Mouse (Mus musculus) lung, postnatal 0 days (tissue): ENCODE measurements at regions not wholly inside any gene's neighbourhood (a gene's known extent, or its start where the extent isn't known, plus 50 kb on each side); places are given as distances from the start of the nearest gene placed in this dataset.

Source experiments
- ATAC-seq: fragments of 200-750 bp; cut with Nextera tagmentation; 2 replicates; pipeline ENCODE4 v1.8.0; 2017; ENCODE audit warnings: moderate library complexity
- DNase-seq: peaks from one replicate; pipeline ENCODE4 v3.0.0-alpha.2; 2016; ENCODE audit warnings: low spot score
- H3K27ac ChIP-seq: fragments of 300-500 bp; sonication (generic); 2 replicates; pipeline ENCODE4 v1.5.1; 2014; ENCODE audit warnings: antibody characterized with exemption, mild to moderate bottlenecking, low read length, mixed read lengths
- H3K27me3 ChIP-seq: fragments of 300-500 bp; sonication (generic); replicated peaks from 2 replicates; pipeline ENCODE4 v1.6.1; 2014; ENCODE audit warnings: low read length, mixed read lengths; ENCODE audit not compliant: insufficient read depth
- H3K36me3 ChIP-seq: fragments of 300-500 bp; sonication (generic); 2 replicates; pipeline ENCODE4 v1.6.1; 2014; ENCODE audit warnings: low read length, mixed read lengths; ENCODE audit not compliant: insufficient read depth
- H3K4me1 ChIP-seq: fragments of 300-500 bp; sonication (generic); 2 replicates; pipeline ENCODE4 v1.6.1; 2014; ENCODE audit warnings: antibody characterized with exemption, low read depth, low read length, mixed read lengths; ENCODE audit not compliant: insufficient read depth
- H3K4me2 ChIP-seq: fragments of 300-500 bp; sonication (generic); replicated peaks from 2 replicates; pipeline ENCODE4 v1.6.1; 2014; ENCODE audit warnings: low read depth, mild to moderate bottlenecking, low read length, moderate library complexity, mixed read lengths
- H3K4me3 ChIP-seq: fragments of 300-500 bp; sonication (generic); 2 replicates; pipeline ENCODE4 v1.5.1; 2014; ENCODE audit warnings: low read depth, low read length
- H3K9ac ChIP-seq: fragments of 300-500 bp; sonication (generic); replicated peaks from 2 replicates; pipeline ENCODE4 v1.6.1; 2014; ENCODE audit warnings: low read depth, mild to moderate bottlenecking
- H3K9me3 ChIP-seq: fragments of 300-500 bp; sonication (generic); 2 replicates; pipeline ENCODE4 v1.6.1; 2016; ENCODE audit warnings: low read length, mixed read lengths
- CTCF ChIP-seq: IDR thresholded peaks from 2 replicates; pipeline ENCODE4 v1.5.1; 2016; ENCODE audit warnings: antibody characterized with exemption, mild to moderate bottlenecking
- EP300 ChIP-seq: IDR thresholded peaks from 2 replicates; pipeline ENCODE4 v1.6.1; 2016; ENCODE audit warnings: antibody characterized with exemption, mild to moderate bottlenecking, control low read depth
- WGBS: fragments of 180-500 bp; shearing (Covaris S2); extraction: QIAGEN DNeasy Blood & Tissue Kit; methylation state at CpG from one replicate; pipeline ENCODE4 v1.1.7; 2014; 5-methylcytosine and 5-hydroxymethylcytosine counted together

GRCm38 (mm10) chr14:105805362-105805761 is 91.3 kb downstream of the Spry2 start:
- Histone ChIP-seq H3K9ac (no peak overlapping the region), H3K4me3 (no peak overlapping the region), H3K4me1 (no peaks in the 10 kb centered on the region), H3K9me3 (no peaks in the 10 kb centered on the region), H3K4me2 (no peak overlapping the region), H3K27me3 (no peaks in the 10 kb centered on the region), H3K36me3 (no peaks in the 10 kb centered on the region), H3K27ac (no peak overlapping the region)
- TF ChIP-seq EP300 (no peak), CTCF (no peak)
- DNase-seq (no peak), ATAC-seq (no peak)
- 64% methylated on average over 5 of the region's 5 CpGs for WGBS

DNA sequence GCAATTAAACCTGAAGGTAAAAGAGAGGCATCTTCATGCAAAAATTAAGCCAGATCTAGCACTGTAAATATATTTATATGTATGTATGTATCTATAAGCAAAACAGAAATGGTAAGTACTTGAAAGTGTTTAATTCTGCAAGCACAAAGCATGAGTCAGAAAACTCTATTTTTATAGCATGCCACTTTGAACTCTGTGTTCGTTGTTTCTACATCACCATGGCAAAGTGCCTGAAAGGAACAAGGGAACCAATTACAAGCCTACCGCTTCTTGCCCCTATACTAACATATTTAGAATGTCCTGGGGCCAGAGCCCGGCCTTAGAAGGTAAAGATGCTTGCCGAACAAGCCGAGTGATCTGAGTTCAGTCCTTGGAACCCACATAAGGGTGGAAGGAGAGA is 91.9 kb downstream of the Spry2 start:
- TF ChIP-seq CTCF (no peak), EP300 (peak; percentile 10; the same call in 1 of the 2 replicates)
- Histone ChIP-seq H3K9me3 (no peaks in the 10 kb centered on the region), H3K4me3 (no peak overlapping the region), H3K9ac (no peak overlapping the region), H3K27me3 (no peaks in the 10 kb centered on the region), H3K4me2 (no peak overlapping the region), H3K36me3 (no peaks in the 10 kb centered on the region), H3K27ac (no peak overlapping the region), H3K4me1 (no peaks in the 10 kb centered on the region)
- DNase-seq (peak; percentile 68), ATAC-seq (no peak)
- WGBS, result 50% methylated on average over 5 of the region's 5 CpGs

DNA sequence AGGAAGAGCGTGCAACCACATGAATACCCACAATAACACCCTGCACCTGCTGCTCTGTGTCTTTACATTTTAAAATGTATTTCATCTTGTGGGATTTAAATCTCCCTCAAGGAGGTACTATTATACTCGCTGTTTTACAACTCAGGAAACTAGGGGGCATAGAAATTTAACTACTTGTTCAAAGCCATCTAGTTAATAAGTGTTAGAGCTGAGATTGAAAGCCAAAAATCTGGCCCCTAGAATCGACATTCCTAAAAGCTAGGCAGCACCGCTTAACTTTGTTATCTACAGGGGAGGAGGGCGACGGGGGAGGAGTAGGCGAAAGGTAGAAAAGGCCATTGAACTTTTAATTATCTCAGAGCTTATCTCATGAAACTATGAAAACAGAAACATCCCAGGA is 93.3 kb downstream of the Spry2 start:
- DNase-seq, result no peak
- Histone ChIP-seq H3K9me3 (no peaks in the 10 kb centered on the region), H3K27ac (peak overlapping the region; percentile 82), H3K4me1 (no peaks in the 10 kb centered on the region), H3K27me3 (no peaks in the 10 kb centered on the region), H3K4me2 (peak overlapping the region; percentile 46), H3K4me3 (no peak overlapping the region), H3K9ac (no peak overlapping the region), H3K36me3 (no peaks in the 10 kb centered on the region)
- TF ChIP-seq CTCF (no peak), EP300 (no peak)
- 36% methylated on average over 7 of the region's 7 CpGs for WGBS
- ATAC-seq, result no peak

GRCm38 (mm10) chr14:105802529-105803280 is 93.9 kb downstream of the Spry2 start:
- 9% methylated on average over 18 of the region's 18 CpGs for WGBS
- Histone ChIP-seq H3K27me3 (no peaks in the 10 kb centered on the region), H3K4me3 (no peak overlapping the region), H3K4me1 (no peaks in the 10 kb centered on the region), H3K9ac (no peak overlapping the region), H3K36me3 (no peaks in the 10 kb centered on the region), H3K4me2 (peak overlapping the region; percentile 46), H3K27ac (peak overlapping the region; percentile 82), H3K9me3 (no peaks in the 10 kb centered on the region)
- TF ChIP-seq CTCF (no peak), EP300 (peak; percentile 79)
- DNase-seq (peak; percentile 80), ATAC-seq (peak; percentile 76)

DNA sequence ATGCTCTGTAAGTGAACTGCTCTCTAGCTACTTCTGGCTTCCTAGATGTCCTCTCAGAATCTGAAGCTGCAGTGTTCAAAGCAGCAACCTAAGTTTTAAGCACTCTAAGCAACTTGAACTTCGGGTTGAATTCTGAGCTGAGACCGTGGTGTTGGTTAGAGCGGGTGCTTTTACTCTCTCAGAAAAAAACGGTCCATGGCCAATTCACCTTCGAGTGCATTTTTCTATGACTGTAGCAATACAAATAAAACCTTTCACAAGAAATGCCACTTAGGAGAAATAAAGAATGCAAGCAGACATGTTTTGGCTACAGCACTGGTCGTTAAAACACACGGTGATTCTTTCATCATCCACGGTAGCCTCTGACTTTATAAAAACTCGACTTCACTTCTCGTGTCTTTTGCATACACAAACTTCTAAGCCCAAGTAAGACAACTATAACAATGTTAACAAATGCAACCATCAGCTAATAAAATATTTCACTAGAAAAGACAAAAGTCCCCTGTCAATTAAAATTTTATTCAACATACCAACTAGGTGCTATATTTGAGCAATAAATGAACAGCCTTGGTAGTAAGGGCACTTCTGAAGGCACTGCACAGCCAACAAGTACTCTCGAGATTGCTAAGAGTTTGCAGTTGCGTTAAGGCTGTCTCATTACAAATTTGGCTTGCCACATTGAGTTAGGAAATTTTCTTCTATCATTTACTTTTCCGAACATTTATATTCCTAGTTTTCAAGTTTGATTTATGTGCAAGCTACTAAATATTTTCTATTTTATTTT is 96.3 kb downstream of the Spry2 start:
- DNase-seq, result peak; percentile 90
- Histone ChIP-seq H3K4me2 (no peak overlapping the region), H3K4me1 (no peaks in the 10 kb centered on the region), H3K9ac (no peak overlapping the region), H3K27me3 (no peaks in the 10 kb centered on the region), H3K27ac (peak overlapping the region; percentile 45; the same call in 1 of the 2 replicates), H3K4me3 (no peak overlapping the region), H3K36me3 (no peaks in the 10 kb centered on the region), H3K9me3 (no peaks in the 10 kb centered on the region)
- TF ChIP-seq CTCF (no peak), EP300 (peak; percentile 89)
- 58% methylated on average over 13 of the region's 13 CpGs for WGBS
- peak; percentile 84 for ATAC-seq

DNA sequence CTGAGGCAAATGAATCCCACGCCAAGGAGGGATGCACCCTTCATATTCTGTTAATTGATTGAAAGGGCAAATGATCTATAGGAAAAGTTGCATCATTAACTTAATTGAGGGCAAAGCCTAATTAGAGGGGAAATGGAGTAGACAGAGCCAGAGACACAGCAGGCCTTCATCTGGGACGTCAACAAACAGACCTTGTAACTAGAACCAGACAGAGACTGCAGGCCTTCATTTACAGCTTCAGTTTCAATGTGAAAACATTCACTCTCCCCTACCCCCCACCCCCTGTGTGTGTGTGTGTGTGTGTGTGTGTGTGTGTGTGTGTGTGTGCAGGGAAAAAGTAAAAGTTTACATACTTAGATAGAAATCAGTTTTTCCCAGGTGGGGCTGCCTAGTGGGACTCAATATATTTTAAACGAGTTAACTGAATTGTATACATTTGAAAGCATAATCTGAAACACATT is 97.2 kb downstream of the Spry2 start:
- Histone ChIP-seq H3K36me3 (no peaks in the 10 kb centered on the region), H3K9ac (no peak overlapping the region), H3K27me3 (no peaks in the 10 kb centered on the region), H3K27ac (peak overlapping the region; percentile 45; the same call in 1 of the 2 replicates), H3K4me2 (no peak overlapping the region), H3K9me3 (no peaks in the 10 kb centered on the region), H3K4me1 (no peaks in the 10 kb centered on the region), H3K4me3 (no peak overlapping the region)
- no peak for DNase-seq
- ATAC-seq, result no peak
- TF ChIP-seq CTCF, result no peak
- no peak for TF ChIP-seq EP300
- WGBS, result 41% methylated on average over 3 of the region's 3 CpGs
